Mouse (Mus musculus) Patski (cell line): ENCODE measurements at regions not wholly inside any gene's neighbourhood (a gene's known extent, or its start where the extent isn't known, plus 50 kb on each side); places are given as distances from the start of the nearest gene placed in this dataset.
"Not testable (repeated sequence)": the region's sequence is repeated elsewhere in the genome, so short reads cannot be mapped to it uniquely, and the experiment has no call there.

Source experiments
- ATAC-seq: fragments of 100-300 bp; one replicate; pipeline ENCODE4 v1.8.0; 2021
- CTCF ChIA-PET: fragments of 350-600 bp; sonication (Branson Sonifier 250); formaldehyde crosslinking; loops from one replicate; lab custom pipeline; 2022; ENCODE audit warnings: inconsistent platforms; lab: Charles Lee
- POLR2A ChIA-PET: fragments of 350-600 bp; sonication (Branson Sonifier 250); formaldehyde crosslinking; loops from one replicate; lab custom pipeline; 2022; ENCODE audit warnings: antibody characterized with exemption, inconsistent platforms; lab: Charles Lee
- DNase-seq: peaks from one replicate; pipeline ENCODE4 v3.0.0-alpha.2; 2011; ENCODE audit warnings: low read depth, low spot score
- H3K27me3 ChIP-seq: fragments of 371-371 bp; one replicate; pipeline ENCODE4 v1.5.1; 2021
- CTCF ChIP-seq: fragments of 100-300 bp; IDR thresholded peaks from one replicate; pipeline ENCODE4 v1.5.1; 2021
- in situ Hi-C: fragments of 300-500 bp; cut with MboI; formaldehyde crosslinking; loops from 3 replicates; pipeline ENCODE4 v1.11.1; 2018; ENCODE audit warnings: low pct_unique_long_range_greater_than_20kb, mixed read lengths

- POLR2A ChIA-PET: no interaction called here
- no peak for ATAC-seq
- H3K27me3 ChIP-seq: peaks cover 4% of the 10 kb centered on the region
- TF ChIP-seq CTCF: no peak
- DNase-seq: no peak
- in situ Hi-C loops: no loop called here
- CTCF ChIA-PET: interaction anchor here (1.0 to 1.7 kb wide), 2 partner anchors 11 to 17 kb away, joined by 3 to 4 read pairs; no protein-coding TSS in a partner anchor
Observed at GRCm38 (mm10) chr11:25045977-25046376, 968.1 kb downstream of the Bcl11a start.

GRCm38 (mm10) chr11:25055698-25056097, 977.8 kb downstream of the Bcl11a start:
- H3K27me3 ChIP-seq: no peaks in the 10 kb centered on the region
- ATAC-seq: no peak
- in situ Hi-C loops: no loop called here
- POLR2A ChIA-PET: no interaction called here
- no peak for DNase-seq
- CTCF ChIA-PET: no interaction called here
- TF ChIP-seq CTCF: no peak

GRCm38 (mm10) chr11:25057093-25057521, 979.3 kb downstream of the Bcl11a start:
- no peak for DNase-seq
- no peaks in the 10 kb centered on the region for H3K27me3 ChIP-seq
- no peak for ATAC-seq
- POLR2A ChIA-PET: no interaction called here
- CTCF ChIA-PET: interaction anchor here (0.9 kb wide), 1 partner anchor 9 kb away, joined by 3 read pairs; no protein-coding TSS in a partner anchor
- in situ Hi-C loops: no loop called here
- TF ChIP-seq CTCF: no peak

DNA sequence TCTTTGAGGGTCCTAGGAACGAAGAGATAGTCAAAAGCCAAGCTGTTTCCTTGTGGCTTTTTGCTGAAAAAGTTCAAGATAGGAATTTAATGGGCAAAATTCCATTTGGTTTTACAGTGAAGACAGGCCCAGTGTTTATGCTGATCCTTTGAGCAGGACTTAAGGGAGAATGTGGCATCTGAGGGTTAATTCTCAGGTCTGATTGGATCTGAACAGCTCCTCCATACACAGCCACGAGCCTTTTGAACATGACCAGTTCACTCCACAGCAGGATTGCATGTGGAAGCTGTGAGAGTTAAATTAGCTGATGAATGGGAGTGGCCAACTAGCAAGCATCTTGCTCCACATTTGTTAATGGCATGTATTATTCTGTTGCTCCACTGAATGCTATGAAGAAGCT, 979.7 kb downstream of the Bcl11a start:
- H3K27me3 ChIP-seq: no peaks in the 10 kb centered on the region
- in situ Hi-C loops: no loop called here
- TF ChIP-seq CTCF: no peak
- ATAC-seq (no peak), DNase-seq (no peak)
- ChIA-PET POLR2A (no interaction called here), CTCF (interaction anchor here (0.9 kb wide), 1 partner anchor 10 kb away, joined by 3 read pairs; no protein-coding TSS in a partner anchor)

- no peak for TF ChIP-seq CTCF
- in situ Hi-C loops: no loop called here
- no peak for DNase-seq
- ChIA-PET CTCF (no interaction called here), POLR2A (no interaction called here)
- no peaks in the 10 kb centered on the region for H3K27me3 ChIP-seq
- no peak for ATAC-seq
Observed at GRCm38 (mm10) chr11:25063042-25063441, 985.2 kb downstream of the Bcl11a start.

DNA sequence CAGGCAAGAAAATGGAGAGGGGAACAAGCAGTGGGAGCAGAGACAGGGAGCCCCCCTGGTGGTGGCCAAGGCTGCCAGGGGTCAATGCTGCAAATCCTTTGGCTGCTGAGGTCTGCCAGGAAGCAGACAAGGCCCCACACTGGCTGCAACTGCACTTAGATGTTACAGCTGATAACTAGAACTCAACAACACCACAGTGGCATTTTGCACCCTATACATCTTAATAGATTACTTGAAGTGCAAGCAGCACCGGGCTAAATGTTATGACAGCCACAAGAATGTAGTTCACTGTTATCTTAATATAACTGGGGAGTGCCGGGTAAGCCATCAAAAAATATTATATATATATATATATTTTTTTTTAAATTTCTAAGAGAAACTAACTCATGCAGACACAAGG, 986.1 kb downstream of the Bcl11a start:
- no peak for DNase-seq
- ChIA-PET POLR2A (no interaction called here), CTCF (no interaction called here)
- no peak for TF ChIP-seq CTCF
- ATAC-seq: no peak
- in situ Hi-C loops: no loop called here
- no peaks in the 10 kb centered on the region for H3K27me3 ChIP-seq

GRCm38 (mm10) chr11:25099976-25100375, 1022.1 kb downstream of the Bcl11a start:
- ATAC-seq, DNase-seq, H3K27me3 ChIP-seq, in situ Hi-C loops, POLR2A ChIA-PET: not testable (repeated sequence)
- CTCF ChIA-PET: interaction anchor here (1.2 kb wide), 1 partner anchor 8 kb away, joined by 3 read pairs; no protein-coding TSS in a partner anchor

DNA sequence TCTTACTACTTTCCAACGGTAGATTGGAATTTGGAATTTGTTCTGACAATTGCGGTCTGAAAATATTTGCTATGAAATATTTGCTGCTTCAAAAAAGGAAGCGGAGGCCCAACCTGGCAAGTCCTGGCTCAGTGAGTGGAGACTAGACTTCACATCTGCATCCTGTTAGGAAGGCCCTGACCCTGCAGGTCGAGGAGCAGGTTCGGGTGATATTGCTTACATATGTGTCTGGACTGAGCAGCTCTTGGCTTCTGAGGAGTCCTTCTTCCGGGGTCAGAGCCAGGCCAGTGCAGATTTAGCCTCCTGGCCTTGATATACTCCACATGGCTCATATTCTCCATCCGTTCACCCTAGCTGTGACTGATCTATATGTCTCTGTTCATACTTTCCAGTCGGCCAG, 1026.6 kb downstream of the Bcl11a start:
- ChIA-PET POLR2A (no interaction called here), CTCF (no interaction called here)
- no peaks in the 10 kb centered on the region for H3K27me3 ChIP-seq
- no peak for TF ChIP-seq CTCF
- DNase-seq (no peak), ATAC-seq (no peak)
- in situ Hi-C loops: no loop called here

DNA sequence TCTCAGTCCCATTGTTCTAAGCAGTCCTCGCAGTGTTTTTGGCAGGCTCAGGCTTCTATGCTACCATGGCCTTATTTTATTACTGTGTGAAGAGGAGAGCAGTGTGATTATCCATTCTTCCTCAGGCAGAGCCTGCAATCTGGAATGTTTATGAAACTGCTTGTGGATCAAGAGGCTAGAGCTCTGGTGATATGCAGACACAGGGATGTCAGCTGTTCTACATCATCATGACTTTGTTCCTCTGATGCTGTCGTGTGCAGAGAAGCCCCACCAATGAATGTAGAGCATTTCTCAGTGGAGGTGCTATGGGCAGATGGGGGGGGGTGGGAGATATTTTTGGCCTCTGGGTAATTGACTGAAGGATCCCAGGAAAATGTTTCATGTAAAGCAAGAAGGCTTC, 1046.6 kb downstream of the Bcl11a start:
- DNase-seq (no peak), ATAC-seq (no peak)
- no peaks in the 10 kb centered on the region for H3K27me3 ChIP-seq
- ChIA-PET POLR2A (no interaction called here), CTCF (no interaction called here)
- in situ Hi-C loops: no loop called here
- TF ChIP-seq CTCF: no peak

DNA sequence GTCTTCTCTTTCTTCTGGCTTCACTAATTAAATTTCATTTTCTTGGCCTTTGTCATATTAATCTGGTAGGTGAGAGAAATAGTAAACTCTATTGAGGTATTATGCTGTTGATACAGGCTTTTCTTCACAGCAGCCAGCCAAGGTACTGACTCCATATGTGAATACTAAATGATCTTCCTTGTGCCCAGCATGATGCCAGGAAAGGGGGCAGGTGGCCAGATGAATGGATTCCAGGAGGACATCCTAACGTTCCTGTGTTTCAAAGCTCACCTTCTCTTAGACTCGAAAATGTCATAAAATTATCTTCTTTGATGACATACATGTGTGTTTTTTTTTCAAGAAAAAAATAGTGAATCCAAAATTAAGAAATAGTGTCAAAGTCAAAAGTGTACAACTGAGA, 1064.4 kb downstream of the Bcl11a start:
- DNase-seq (no peak), ATAC-seq (no peak)
- in situ Hi-C loops: no loop called here
- ChIA-PET CTCF (no interaction called here), POLR2A (no interaction called here)
- no peak for TF ChIP-seq CTCF
- H3K27me3 ChIP-seq: no peaks in the 10 kb centered on the region

DNA sequence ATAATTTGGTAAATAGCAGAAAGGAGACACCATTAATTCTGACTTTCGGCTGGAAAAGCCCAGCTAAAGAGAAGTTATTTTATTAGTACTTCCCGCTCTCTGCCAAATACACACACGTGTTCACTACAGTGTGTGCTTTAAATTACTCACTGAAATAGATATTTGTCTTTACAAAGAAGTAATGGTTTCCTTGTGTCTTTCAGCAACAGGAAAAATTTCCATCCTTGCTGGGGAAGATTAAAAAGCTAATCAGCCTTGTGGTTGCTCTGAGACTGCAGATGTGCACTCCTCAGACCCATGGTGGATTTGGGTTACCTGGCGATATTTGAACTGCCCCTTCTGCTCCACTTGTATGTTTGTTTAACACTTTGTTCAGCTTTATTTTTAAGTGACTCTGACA, 1065.0 kb downstream of the Bcl11a start:
- ChIA-PET POLR2A (no interaction called here), CTCF (no interaction called here)
- no peak for ATAC-seq
- in situ Hi-C loops: no loop called here
- no peaks in the 10 kb centered on the region for H3K27me3 ChIP-seq
- TF ChIP-seq CTCF: no peak
- no peak for DNase-seq

GRCm38 (mm10) chr11:25147287-25147686, 1063.3 kb downstream of the 5730522E02Rik start:
- ATAC-seq (no peak), DNase-seq (no peak)
- CTCF ChIA-PET: no interaction called here
- in situ Hi-C loops: no loop called here
- H3K27me3 ChIP-seq: no peaks in the 10 kb centered on the region
- POLR2A ChIA-PET: no interaction called here
- TF ChIP-seq CTCF: no peak
